Mouse (Mus musculus) bone marrow, adult 2 months (tissue): ENCODE results near the gene Hmgxb4. TPM values are rescaled to one million over a fixed set of nuclear protein-coding genes. Genes with fewer than 3 reads are reported as not detected.

Experiments used
- H3K27ac ChIP-seq: fragments of 200-500 bp; 2 replicates; pipeline ENCODE4 v1.5.1; 2012; ENCODE audit warnings: low read depth, mild to moderate bottlenecking, control low read depth, inconsistent platforms, low read length; ENCODE audit not compliant: control insufficient read depth, poor library complexity, insufficient read depth
- H3K4me1 ChIP-seq: fragments of 200-500 bp; 2 replicates; pipeline ENCODE4 v1.6.1; 2011; ENCODE audit warnings: low read length; ENCODE audit not compliant: control insufficient read depth, insufficient read depth
- H3K4me3 ChIP-seq: fragments of 200-500 bp; replicated peaks from 2 replicates; pipeline ENCODE3; 2011; ENCODE audit warnings: mild to moderate bottlenecking, low read depth, low read length, control low read depth; ENCODE audit not compliant: control insufficient read depth
- CTCF ChIP-seq: fragments of 200-500 bp; IDR thresholded peaks from 2 replicates; pipeline ENCODE4 v1.5.1; 2011; ENCODE audit warnings: low read length, control low read depth; ENCODE audit not compliant: control insufficient read depth, insufficient read depth
- POLR2A ChIP-seq: fragments of 200-500 bp; IDR thresholded peaks from 2 replicates; pipeline ENCODE4 v1.6.1; 2011; ENCODE audit warnings: low read depth, mild to moderate bottlenecking, control low read depth, low read length, borderline replicate concordance; ENCODE audit not compliant: control insufficient read depth
- WGBS: fragments of 180-500 bp; shearing (Covaris S2); methylation state at CpG from one replicate; pipeline ENCODE4 v1.1.7; 2018; 5-methylcytosine and 5-hydroxymethylcytosine counted together
- polyA plus RNA-seq: library from polyadenylated mRNA; stranded (reverse); fragments of >200 nt; gene quantifications from 2 replicates; pipeline ENCODE4 v1.2.4, GENCODE M21; 2011; ENCODE audit warnings: low replicate concordance; ENCODE audit not compliant: missing spikeins, insufficient read depth, insufficient read length

The Hmgxb4 gene
- polyA plus RNA-seq, 1 experiment = 19.9 TPM

DNA sequence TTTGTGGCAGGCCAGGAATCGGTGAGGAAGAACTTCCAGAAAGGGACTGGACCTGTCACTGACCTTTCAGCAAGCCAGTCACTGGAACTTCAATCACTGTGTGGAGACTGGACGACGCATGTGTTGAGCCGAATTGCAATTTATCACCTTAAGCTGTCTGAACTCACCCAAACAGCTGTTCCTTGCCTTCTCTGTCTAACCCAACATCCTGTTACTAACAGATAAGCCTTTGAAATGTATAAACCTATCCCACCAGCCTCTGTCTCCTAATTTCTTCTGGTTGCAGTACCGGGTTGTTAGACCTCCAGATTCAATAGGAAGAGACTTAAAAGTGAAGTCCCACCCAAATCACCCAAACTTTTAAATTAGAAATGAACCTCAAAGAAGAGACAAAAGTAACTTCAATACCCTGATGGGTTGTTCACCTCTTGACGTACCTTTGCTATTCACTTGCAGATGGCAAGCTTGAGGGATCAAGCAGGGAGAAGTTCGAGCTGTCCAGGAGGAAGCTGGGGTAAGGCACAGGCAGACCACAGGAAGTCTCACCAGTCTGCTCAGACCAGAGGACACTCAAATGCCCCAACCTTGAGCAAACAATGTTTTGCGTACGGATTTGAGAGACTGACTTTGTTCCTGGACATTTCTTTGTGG is 13.0 kb upstream of the Hmgxb4 start:
- Histone ChIP-seq H3K4me1 (no peaks in the 10 kb centered on the region; the same call in 1 of the 2 replicates), H3K4me3 (no peak overlapping the region), H3K27ac (no peak overlapping the region)
- 29% methylated on average over 9 of the region's 9 CpGs for WGBS
- TF ChIP-seq POLR2A (no peak), CTCF (no peak)

DNA sequence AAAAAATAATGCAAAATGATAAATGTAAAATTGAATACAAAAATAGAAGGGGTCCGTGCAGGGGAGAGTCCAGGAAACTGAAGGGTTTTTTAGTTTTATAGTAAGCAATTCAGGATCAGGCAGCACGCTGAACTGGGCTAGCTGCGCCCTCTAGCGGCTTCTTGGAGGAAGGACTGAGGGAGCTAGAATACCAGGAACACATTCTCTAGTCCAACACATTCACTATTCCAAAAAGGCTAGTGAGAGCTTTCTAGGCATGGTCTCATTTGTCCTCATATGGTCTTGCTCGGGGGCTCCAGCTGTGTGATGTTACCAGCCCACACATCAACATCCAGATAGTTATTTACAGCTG is 12.5 kb upstream of the Hmgxb4 start:
- TF ChIP-seq CTCF = peak; percentile 88
- no peak for TF ChIP-seq POLR2A
- H3K4me3 ChIP-seq = no peak overlapping the region
- under 1% methylated on average over 5 of the region's 5 CpGs for WGBS
- H3K4me1 ChIP-seq = no peaks in the 10 kb centered on the region; the same call in 1 of the 2 replicates
- no peak overlapping the region for H3K27ac ChIP-seq

DNA sequence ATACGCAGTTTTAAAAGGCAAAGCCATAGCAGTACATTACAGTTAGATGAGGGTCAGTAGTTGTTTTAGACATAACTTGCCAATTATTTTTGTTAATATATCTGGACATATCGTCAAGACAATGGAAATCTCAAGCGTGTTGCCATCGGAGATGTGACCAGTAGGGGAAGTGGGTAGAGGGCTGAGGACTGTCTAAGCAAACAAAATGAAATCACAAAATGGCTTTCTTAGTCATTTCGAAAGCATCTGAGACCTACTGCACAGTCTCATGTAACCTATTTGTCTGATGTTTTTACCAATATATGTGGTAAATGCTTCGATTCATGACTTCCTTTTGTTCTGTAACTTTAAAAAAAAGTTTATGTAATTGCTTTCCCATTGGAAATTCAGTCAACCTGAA is 11.3 kb upstream of the Hmgxb4 start:
- 70% methylated on average over 6 of the region's 6 CpGs for WGBS
- H3K4me3 ChIP-seq = no peak overlapping the region
- TF ChIP-seq CTCF (no peak), POLR2A (no peak)
- H3K4me1 ChIP-seq = no peaks in the 10 kb centered on the region; the same call in 1 of the 2 replicates
- no peak overlapping the region for H3K27ac ChIP-seq

DNA sequence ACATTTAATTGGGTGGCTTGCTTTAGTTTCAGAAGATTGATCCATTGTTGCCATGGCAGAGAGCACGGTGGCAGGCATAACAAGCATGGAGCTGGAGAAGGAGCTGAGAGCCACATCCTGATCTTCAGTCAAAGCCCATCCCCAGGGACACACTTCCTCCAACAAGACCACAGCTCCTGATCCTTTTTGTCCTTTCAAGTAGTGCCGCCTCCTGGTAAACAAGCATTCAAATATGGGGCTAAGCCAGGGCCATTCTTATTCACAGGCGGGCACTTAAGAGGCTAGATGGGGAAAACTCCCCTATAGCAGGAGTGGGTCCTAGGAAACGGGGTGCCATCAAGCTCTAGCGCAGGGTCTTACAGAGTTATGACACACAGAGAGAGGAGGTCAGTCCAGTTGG is 5.7 kb upstream of the Hmgxb4 start:
- 84% methylated on average over 5 of the region's 5 CpGs for WGBS
- Histone ChIP-seq H3K4me1 (no peaks in the 10 kb centered on the region), H3K4me3 (no peak overlapping the region), H3K27ac (no peak overlapping the region)
- TF ChIP-seq POLR2A (no peak), CTCF (no peak)

DNA sequence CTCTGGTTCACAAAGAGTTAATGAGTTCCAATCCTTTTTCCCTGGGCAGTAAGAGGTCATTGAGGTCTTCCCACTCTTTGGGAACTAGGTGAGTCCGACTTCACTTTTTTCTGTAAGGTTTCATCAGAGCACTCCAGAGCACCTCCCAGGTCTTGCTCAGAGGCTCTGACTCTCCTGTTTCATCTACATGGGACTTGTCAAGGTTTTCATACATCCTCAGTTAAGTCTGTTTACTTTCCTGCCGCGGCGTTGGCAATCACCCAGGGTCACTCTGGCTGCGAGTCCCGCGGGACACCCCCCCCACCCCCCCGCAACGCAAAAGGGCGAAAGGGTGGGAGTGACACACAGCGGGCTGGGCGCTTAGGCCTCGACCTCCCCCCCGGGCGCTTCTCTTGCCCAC is 3.1 kb upstream of the Hmgxb4 start:
- 37% methylated on average over 13 of the region's 15 CpGs for WGBS
- Histone ChIP-seq H3K4me3 (no peak overlapping the region), H3K4me1 (peaks cover 2% of the 10 kb centered on the region), H3K27ac (no peak overlapping the region)
- no peak for TF ChIP-seq CTCF
- TF ChIP-seq POLR2A = no peak

DNA sequence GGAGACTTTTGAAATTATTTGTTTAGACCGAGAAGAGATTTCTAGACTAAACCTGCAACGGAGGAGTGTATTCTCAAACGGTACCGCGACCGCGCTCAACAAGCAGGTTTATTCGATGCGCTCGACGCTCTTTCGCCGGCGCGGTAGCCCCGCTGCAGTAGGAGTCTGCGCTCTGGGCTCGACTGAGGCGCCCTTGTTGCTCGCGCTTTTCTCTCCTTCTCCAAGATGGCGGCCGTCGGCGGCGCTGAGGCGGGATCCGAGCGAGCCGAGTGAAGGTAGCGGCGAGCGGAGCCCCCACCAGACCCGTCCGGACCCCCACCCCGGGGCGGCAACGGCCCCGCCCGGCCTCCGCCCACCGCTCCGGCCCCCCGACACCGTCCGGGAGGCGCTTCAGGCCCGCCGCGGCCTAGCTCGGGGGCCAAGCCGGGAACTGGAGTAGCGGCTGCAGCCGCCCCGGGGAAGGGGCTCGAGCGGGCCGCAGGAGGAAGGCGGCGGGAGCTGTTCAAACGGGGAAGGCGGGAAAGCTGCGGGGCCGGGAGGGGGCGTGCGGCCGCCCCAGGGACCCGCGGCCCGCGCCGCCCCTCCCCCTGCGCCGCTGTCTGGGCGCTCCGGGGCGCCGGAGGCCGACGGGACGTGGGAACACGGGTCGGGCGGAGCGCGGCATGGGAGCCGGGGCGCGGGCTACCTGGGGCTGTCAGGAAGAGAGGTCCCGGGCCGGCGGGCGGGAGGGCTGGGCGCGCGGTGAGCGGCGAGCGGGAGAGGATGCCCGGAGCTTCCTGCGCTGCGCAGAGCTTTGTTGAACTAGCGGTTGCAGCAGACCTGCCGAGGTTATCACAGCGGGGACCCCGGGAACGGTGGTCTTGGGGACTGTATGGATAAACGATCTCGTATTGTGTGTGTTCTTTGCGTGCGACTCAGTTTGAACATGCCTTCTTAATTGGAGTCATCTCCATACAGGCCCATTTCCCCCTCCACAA is 607 bp downstream of the Hmgxb4 start:
- WGBS = 1% methylated on average over 107 of the region's 111 CpGs
- H3K4me1 ChIP-seq = peaks cover 2% of the 10 kb centered on the region
- TF ChIP-seq POLR2A (peak; percentile 65; the same call in 1 of the 2 replicates), CTCF (0 out of 2 replicates have a peak, but pooled peaks have one; percentile 3)
- H3K27ac ChIP-seq = peak overlapping the region; percentile 93
- H3K4me3 ChIP-seq = peak overlapping the region; percentile 90

DNA sequence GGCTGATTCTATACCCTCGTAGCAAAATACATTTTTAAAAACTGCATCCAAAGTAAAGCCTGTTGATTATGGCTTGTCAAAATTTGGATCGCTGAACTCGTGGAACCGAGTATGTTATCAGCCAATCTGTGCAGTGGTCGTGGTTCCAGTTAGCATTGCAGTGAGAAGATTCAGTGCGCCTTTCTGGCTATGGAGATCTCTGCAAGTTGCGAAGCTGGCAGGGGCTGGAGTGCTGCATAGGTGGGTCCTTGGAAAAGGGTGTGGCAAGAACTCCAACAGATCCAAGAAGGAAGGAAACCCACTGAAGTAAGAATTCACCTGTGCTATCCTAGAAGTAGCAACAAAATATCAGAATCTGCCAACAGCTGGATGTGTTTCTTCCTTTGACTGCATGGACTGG is 1.4 kb downstream of the Hmgxb4 start:
- H3K27ac ChIP-seq = peak overlapping the region; percentile 33; the same call in 1 of the 2 replicates

DNA sequence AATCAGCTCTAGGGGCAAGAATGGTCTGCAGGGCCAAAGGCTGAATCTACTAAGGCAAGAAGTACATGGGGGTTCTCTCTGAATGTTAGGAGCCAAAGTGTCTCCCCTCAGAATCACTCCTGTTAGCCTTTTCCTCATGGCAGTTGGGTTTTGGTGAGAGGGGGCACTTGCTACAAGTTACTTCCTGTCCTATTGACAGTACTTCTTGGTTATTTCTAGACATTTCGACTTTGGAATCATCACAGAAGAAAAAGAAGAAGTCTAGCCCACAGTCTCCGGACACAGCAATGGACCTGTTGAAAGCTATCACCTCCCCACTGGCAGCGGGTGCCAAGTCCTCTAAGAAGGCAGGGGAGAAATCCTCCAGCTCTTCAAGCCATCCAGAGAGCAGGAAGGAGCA is 7.3 kb downstream of the Hmgxb4 start:
- H3K27ac ChIP-seq = no peak overlapping the region
- no peak overlapping the region for H3K4me3 ChIP-seq
- no peaks in the 10 kb centered on the region for H3K4me1 ChIP-seq
- TF ChIP-seq POLR2A (no peak), CTCF (no peak)
- WGBS = 40% methylated on average over 3 of the region's 3 CpGs

More for the DNA sequence above, 1.4 kb downstream of the Hmgxb4 start:
- Histone ChIP-seq H3K4me3 (peak overlapping the region; percentile 57), H3K4me1 (peaks cover 2% of the 10 kb centered on the region)
- TF ChIP-seq POLR2A (no peak), CTCF (no peak)
- 6% methylated on average over 7 of the region's 7 CpGs for WGBS
